Mouse (Mus musculus): ENCODE measurements around the gene Taf8. TPM values are rescaled to one million over a fixed set of nuclear protein-coding genes. Genes with fewer than 3 reads are reported as not detected.
"Not testable (repeated sequence)": the region's sequence is repeated elsewhere in the genome, so short reads cannot be mapped to it uniquely, and the experiment has no call there.

Gene Taf8
- polyA plus RNA-seq, 1 experiment from 2014 or later: 29.6 TPM

- 4% methylated on average over 22 of the region's 22 CpGs for WGBS
These were observed 2.9 kb upstream of the Taf8 start, which contains the start of gene Ccnd3 for GRCm38 (mm10) chr17:47504941-47505346. Gene Ccnd3 (plus strand): TSS chr17:47505051.

GRCm38 (mm10) chr17:47504228-47504627 is 2.1 kb upstream of the Taf8 start:
- Histone ChIP-seq H3K27ac (ENCODE audit: low read depth, low read length) (no peak overlapping the region), H3K36me3 (ENCODE audit: control insufficient read depth, insufficient read depth, low read length) (no peaks in the 10 kb centered on the region), H3K27me3 (ENCODE audit: control insufficient read depth, insufficient read depth, low read length) (no peaks in the 10 kb centered on the region), H3K4me2 (ENCODE audit: low read depth, low read length, severe bottlenecking) (peak overlapping the region; percentile 55), H3K9ac (ENCODE audit: low read length) (no peak overlapping the region), H3K4me3 (ENCODE audit: low read depth, low read length) (no peak overlapping the region; the same call in 1 of the 2 replicates), H3K9me3 (ENCODE audit: control insufficient read depth, low read length) (no peaks in the 10 kb centered on the region), H3K4me1 (replicated peaks; ENCODE audit: control insufficient read depth, insufficient read depth, low read length) (peaks cover 9% of the 10 kb centered on the region; the same call in 1 of the 2 replicates)
- WGBS: 75% methylated on average over 5 of the region's 5 CpGs
- DNase-seq (ENCODE audit: low spot score) (no peak), ATAC-seq (replicated peaks; ENCODE audit: low FRiP score) (no peak)

More at GRCm38 (mm10) chr17:47504941-47505346, 2.9 kb upstream of the Taf8 start, which contains the start of gene Ccnd3:
- no peaks in the 10 kb centered on the region for H3K36me3 ChIP-seq (ENCODE audit: control insufficient read depth, insufficient read depth, low read length)
- H3K27me3 ChIP-seq (ENCODE audit: control insufficient read depth, insufficient read depth, low read length): no peaks in the 10 kb centered on the region
- H3K27ac ChIP-seq (ENCODE audit: low read depth, low read length): no peak within 1 kb of the TSS
- no peaks in the 10 kb centered on the region for H3K9me3 ChIP-seq (ENCODE audit: control insufficient read depth, low read length)
- no peak for ATAC-seq (replicated peaks; ENCODE audit: low FRiP score)
- peak within 1 kb of the TSS; percentile 58 for H3K9ac ChIP-seq (ENCODE audit: low read length)
- peak within 1 kb of the TSS; percentile 55 for H3K4me2 ChIP-seq (ENCODE audit: low read depth, low read length, severe bottlenecking)
- H3K4me3 ChIP-seq (ENCODE audit: low read depth, low read length): peak within 1 kb of the TSS; percentile 27
- no peak for DNase-seq (ENCODE audit: low spot score)
- H3K4me1 ChIP-seq (replicated peaks; ENCODE audit: control insufficient read depth, insufficient read depth, low read length): peaks cover 9% of the 10 kb centered on the region; the same call in 1 of the 2 replicates

GRCm38 (mm10) chr17:47503689-47504088 is 1.6 kb upstream of the Taf8 start:
- DNase-seq (ENCODE audit: low spot score) (no peak), ATAC-seq (replicated peaks; ENCODE audit: low FRiP score) (no peak)
- H3K9ac ChIP-seq (ENCODE audit: low read length): no peak overlapping the region
- no peak overlapping the region for H3K27ac ChIP-seq (ENCODE audit: low read depth, low read length)
- no peaks in the 10 kb centered on the region for H3K27me3 ChIP-seq (ENCODE audit: control insufficient read depth, insufficient read depth, low read length)
- H3K4me2 ChIP-seq (ENCODE audit: low read depth, low read length, severe bottlenecking): no peak overlapping the region
- H3K4me1 ChIP-seq (replicated peaks; ENCODE audit: control insufficient read depth, insufficient read depth, low read length): peaks cover 9% of the 10 kb centered on the region; the same call in 1 of the 2 replicates
- H3K36me3 ChIP-seq (ENCODE audit: control insufficient read depth, insufficient read depth, low read length): no peaks in the 10 kb centered on the region
- no peak overlapping the region for H3K4me3 ChIP-seq (ENCODE audit: low read depth, low read length)
- H3K9me3 ChIP-seq (ENCODE audit: control insufficient read depth, low read length): no peaks in the 10 kb centered on the region

- not testable (repeated sequence) for ATAC-seq (replicated peaks; ENCODE audit: low FRiP score); H3K4me3 ChIP-seq (ENCODE audit: low read depth, low read length); DNase-seq (ENCODE audit: low spot score); H3K4me1 ChIP-seq (replicated peaks; ENCODE audit: control insufficient read depth, insufficient read depth, low read length); H3K27ac ChIP-seq (ENCODE audit: low read depth, low read length); H3K36me3 ChIP-seq (ENCODE audit: control insufficient read depth, insufficient read depth, low read length); H3K27me3 ChIP-seq (ENCODE audit: control insufficient read depth, insufficient read depth, low read length); H3K9ac ChIP-seq (ENCODE audit: low read length); H3K9me3 ChIP-seq (ENCODE audit: control insufficient read depth, low read length)
- WGBS: 80% methylated on average over 6 of the region's 6 CpGs
- H3K4me2 ChIP-seq (ENCODE audit: low read depth, low read length, severe bottlenecking): peak overlapping the region; percentile 36; the same call in 1 of the 2 replicates
These were observed 584 bp upstream of the Taf8 start for GRCm38 (mm10) chr17:47502707-47503045.

GRCm38 (mm10) chr17:47501531-47501930 is 561 bp downstream of the Taf8 start:
- H3K9ac ChIP-seq (ENCODE audit: low read length): peak overlapping the region; percentile 80
- ATAC-seq (replicated peaks; ENCODE audit: low FRiP score) (no peak), DNase-seq (ENCODE audit: low spot score) (no peak)
- H3K27ac ChIP-seq (ENCODE audit: low read depth, low read length): no peak overlapping the region
- H3K4me1 ChIP-seq (replicated peaks; ENCODE audit: control insufficient read depth, insufficient read depth, low read length): peaks cover 9% of the 10 kb centered on the region; the same call in 1 of the 2 replicates
- H3K36me3 ChIP-seq (ENCODE audit: control insufficient read depth, insufficient read depth, low read length): peaks cover 3% of the 10 kb centered on the region
- H3K4me2 ChIP-seq (ENCODE audit: low read depth, low read length, severe bottlenecking): peak overlapping the region; percentile 83
- H3K9me3 ChIP-seq (ENCODE audit: control insufficient read depth, low read length): no peaks in the 10 kb centered on the region
- WGBS: 11% methylated on average over 11 of the region's 11 CpGs
- H3K4me3 ChIP-seq (ENCODE audit: low read depth, low read length): peak overlapping the region; percentile 74
- no peaks in the 10 kb centered on the region for H3K27me3 ChIP-seq (ENCODE audit: control insufficient read depth, insufficient read depth, low read length)

GRCm38 (mm10) chr17:47494132-47494531 is 8.0 kb downstream of the Taf8 start:
- H3K4me1 ChIP-seq (replicated peaks; ENCODE audit: control insufficient read depth, insufficient read depth, low read length): no peaks in the 10 kb centered on the region
- 87% methylated on average over 11 of the region's 11 CpGs for WGBS

GRCm38 (mm10) chr17:47493653-47494052 is 8.4 kb downstream of the Taf8 start:
- DNase-seq (ENCODE audit: low spot score) (no peak), ATAC-seq (replicated peaks; ENCODE audit: low FRiP score) (no peak)
- Histone ChIP-seq H3K4me3 (ENCODE audit: low read depth, low read length) (no peak overlapping the region), H3K9me3 (ENCODE audit: control insufficient read depth, low read length) (no peaks in the 10 kb centered on the region), H3K27ac (ENCODE audit: low read depth, low read length) (no peak overlapping the region), H3K36me3 (ENCODE audit: control insufficient read depth, insufficient read depth, low read length) (peaks cover 20% of the 10 kb centered on the region), H3K9ac (ENCODE audit: low read length) (no peak overlapping the region), H3K4me2 (ENCODE audit: low read depth, low read length, severe bottlenecking) (no peak overlapping the region), H3K27me3 (ENCODE audit: control insufficient read depth, insufficient read depth, low read length) (no peaks in the 10 kb centered on the region), H3K4me1 (replicated peaks; ENCODE audit: control insufficient read depth, insufficient read depth, low read length) (no peaks in the 10 kb centered on the region)
- WGBS: 88% methylated on average over 6 of the region's 6 CpGs

More at GRCm38 (mm10) chr17:47494132-47494531, 8.0 kb downstream of the Taf8 start:
- H3K9me3 ChIP-seq (ENCODE audit: control insufficient read depth, low read length): no peaks in the 10 kb centered on the region
- no peak for ATAC-seq (replicated peaks; ENCODE audit: low FRiP score)
- H3K4me2 ChIP-seq (ENCODE audit: low read depth, low read length, severe bottlenecking): no peak overlapping the region
- DNase-seq (ENCODE audit: low spot score): no peak
- H3K27me3 ChIP-seq (ENCODE audit: control insufficient read depth, insufficient read depth, low read length): no peaks in the 10 kb centered on the region
- peaks cover 20% of the 10 kb centered on the region for H3K36me3 ChIP-seq (ENCODE audit: control insufficient read depth, insufficient read depth, low read length)
- H3K4me3 ChIP-seq (ENCODE audit: low read depth, low read length): no peak overlapping the region
- H3K9ac ChIP-seq (ENCODE audit: low read length): no peak overlapping the region
- H3K27ac ChIP-seq (ENCODE audit: low read depth, low read length): no peak overlapping the region

GRCm38 (mm10) chr17:47492731-47493130 is 9.4 kb downstream of the Taf8 start:
- H3K4me1 ChIP-seq (replicated peaks; ENCODE audit: control insufficient read depth, insufficient read depth, low read length): no peaks in the 10 kb centered on the region
- H3K4me3 ChIP-seq (ENCODE audit: low read depth, low read length): no peak overlapping the region
- H3K27me3 ChIP-seq (ENCODE audit: control insufficient read depth, insufficient read depth, low read length): no peaks in the 10 kb centered on the region
- no peaks in the 10 kb centered on the region for H3K9me3 ChIP-seq (ENCODE audit: control insufficient read depth, low read length)
- ATAC-seq (replicated peaks; ENCODE audit: low FRiP score) (no peak), DNase-seq (ENCODE audit: low spot score) (no peak)
- H3K27ac ChIP-seq (ENCODE audit: low read depth, low read length): no peak overlapping the region
- no peak overlapping the region for H3K4me2 ChIP-seq (ENCODE audit: low read depth, low read length, severe bottlenecking)
- no peak overlapping the region for H3K9ac ChIP-seq (ENCODE audit: low read length)
- 85% methylated on average over 6 of the region's 6 CpGs for WGBS
- H3K36me3 ChIP-seq (ENCODE audit: control insufficient read depth, insufficient read depth, low read length): peaks cover 20% of the 10 kb centered on the region

GRCm38 (mm10) chr17:47490791-47491190 is 11.3 kb downstream of the Taf8 start:
- Histone ChIP-seq H3K4me3 (ENCODE audit: low read depth, low read length) (no peak overlapping the region), H3K4me1 (replicated peaks; ENCODE audit: control insufficient read depth, insufficient read depth, low read length) (no peaks in the 10 kb centered on the region), H3K9ac (ENCODE audit: low read length) (no peak overlapping the region), H3K36me3 (ENCODE audit: control insufficient read depth, insufficient read depth, low read length) (peaks cover 12% of the 10 kb centered on the region), H3K27me3 (ENCODE audit: control insufficient read depth, insufficient read depth, low read length) (no peaks in the 10 kb centered on the region), H3K9me3 (ENCODE audit: control insufficient read depth, low read length) (no peaks in the 10 kb centered on the region), H3K27ac (ENCODE audit: low read depth, low read length) (no peak overlapping the region), H3K4me2 (ENCODE audit: low read depth, low read length, severe bottlenecking) (no peak overlapping the region)
- no peak for DNase-seq (ENCODE audit: low spot score)
- WGBS: 88% methylated on average over 9 of the region's 9 CpGs
- ATAC-seq (replicated peaks; ENCODE audit: low FRiP score): no peak
